Mouse (Mus musculus) bone marrow, adult 2 months (tissue): Measurements from ENCODE around the gene Rb1.

Experiments used
- CTCF ChIP-seq: fragments of 200-500 bp; IDR thresholded peaks from 2 replicates; pipeline ENCODE4 v1.5.1; 2011; ENCODE audit warnings: low read length, control low read depth; ENCODE audit not compliant: control insufficient read depth, insufficient read depth
- POLR2A ChIP-seq: fragments of 200-500 bp; IDR thresholded peaks from 2 replicates; pipeline ENCODE4 v1.6.1; 2011; ENCODE audit warnings: low read depth, mild to moderate bottlenecking, control low read depth, low read length, borderline replicate concordance; ENCODE audit not compliant: control insufficient read depth

- TF ChIP-seq CTCF (no peak), POLR2A (no peak)
Measured at GRCm38 (mm10) chr14:73301856-73302255, 23.8 kb downstream of the Rb1 start.
